ENCODE assay signal across 22 mouse cellular contexts in the genomic region with DNA sequence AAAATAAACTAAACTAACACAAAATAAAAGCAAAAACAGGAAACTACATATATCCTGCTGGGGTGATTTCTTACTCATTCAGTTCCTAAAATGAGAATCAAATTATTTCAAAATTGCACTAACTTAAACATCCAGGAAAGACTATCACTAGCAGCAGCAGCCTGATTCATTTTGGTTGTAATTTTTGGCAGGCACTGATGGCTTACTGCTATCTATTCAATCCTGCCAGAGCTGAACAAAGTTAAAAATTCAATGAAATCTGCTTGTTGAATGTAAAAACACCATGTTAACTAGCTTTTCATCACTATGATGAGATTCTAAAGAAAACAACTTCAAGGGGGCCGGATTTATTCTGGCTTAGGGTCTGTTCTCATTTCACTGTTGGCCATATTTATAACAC. TPM values are rescaled to one million over a fixed set of nuclear protein-coding genes. Genes with fewer than 3 reads are reported as not detected.
"Had no signal": no experiment of that assay in that cellular context is flagged by ENCODE, and none has a peak within 500 bp of the region (broad histone marks: within the 10 kb centered on the region; RNA-seq: fewer than 3 reads in every experiment).

No protein-coding gene starts in this region.

- H3K9ac ChIP-seq: lung, embryonic 14.5 days; midbrain, embryonic 12.5 days; neural tube, embryonic 13.5 days; neural tube, embryonic 15.5 days had no signal

- H3K36me3 ChIP-seq: midbrain, embryonic 10.5 days; midbrain, embryonic 12.5 days; neural tube, embryonic 13.5 days; neural tube, embryonic 15.5 days had no signal

- H3K4me1 ChIP-seq: midbrain, embryonic 10.5 days; midbrain, embryonic 12.5 days; neural tube, embryonic 13.5 days; neural tube, embryonic 15.5 days had no signal

- H3K27me3 ChIP-seq: midbrain, embryonic 12.5 days; neural tube, embryonic 13.5 days; neural tube, embryonic 15.5 days had no signal

- H3K9me3 ChIP-seq: midbrain, embryonic 10.5 days; midbrain, embryonic 12.5 days; neural tube, embryonic 13.5 days; neural tube, embryonic 15.5 days had no signal

- ATAC-seq: midbrain, embryonic 16.5 days had no signal

- DNase-seq: lung, adult 18-20 months; lung, embryonic 14.5 days; lung, postnatal 10 days; lung, postnatal 4 days; midbrain, embryonic 14.5 days; retina, postnatal 1 day; right cerebral cortex, adult 18-20 months; right cerebral cortex, postnatal 25 days; right cerebral cortex, postnatal 4 days; spleen, adult 18-20 months; thymus, adult 18-20 months; thymus, postnatal 14 days; thymus, postnatal 36 days had no signal

- H3K4me3 ChIP-seq: midbrain, embryonic 10.5 days; midbrain, embryonic 12.5 days; myocyte; neural tube, embryonic 13.5 days; neural tube, embryonic 15.5 days had no signal

- H3K4me2 ChIP-seq: lung, embryonic 14.5 days; midbrain, embryonic 12.5 days; neural tube, embryonic 13.5 days; neural tube, embryonic 15.5 days had no signal

- H3K27ac ChIP-seq: midbrain, embryonic 10.5 days; midbrain, embryonic 12.5 days; neural tube, embryonic 13.5 days; neural tube, embryonic 15.5 days had no signal

RNA-seq across cellular contexts. Expression of a gene that starts 36.0 kb away (rescaled TPM):
- total RNA-seq: megakaryocyte, adult 5-6 weeks; megakaryocyte-erythroid progenitor cell, adult 5-6 weeks had no signal
- polyA plus RNA-seq: small intestine, adult 2 months had no signal
